Mouse (Mus musculus) kidney, embryonic 16.5 days (tissue): ENCODE results near the gene Crybg1. TPM values are rescaled to one million over a fixed set of nuclear protein-coding genes. Genes with fewer than 3 reads are reported as not detected.

Source experiments
- ATAC-seq: fragments of 200-750 bp; cut with Nextera tagmentation; 2 replicates; pipeline ENCODE4 v1.8.0; 2017; ENCODE audit warnings: moderate TSS enrichment; ENCODE audit not compliant: low FRiP score, low TSS enrichment
- H3K27ac ChIP-seq: fragments of 300-500 bp; sonication (generic); 2 replicates; pipeline ENCODE4 v1.5.1; 2014; ENCODE audit warnings: low read length
- H3K27me3 ChIP-seq: fragments of 300-500 bp; sonication (generic); 2 replicates; pipeline ENCODE4 v1.6.1; 2014; ENCODE audit warnings: low read length, control low read depth, mixed read lengths; ENCODE audit not compliant: insufficient read depth
- H3K36me3 ChIP-seq: fragments of 300-500 bp; sonication (generic); 2 replicates; pipeline ENCODE4 v1.6.1; 2014; ENCODE audit warnings: low read length, control low read depth, mixed read lengths; ENCODE audit not compliant: insufficient read depth
- H3K4me1 ChIP-seq: fragments of 300-500 bp; sonication (generic); 2 replicates; pipeline ENCODE4 v1.6.1; 2014; ENCODE audit warnings: low read length, control low read depth, mixed read lengths; ENCODE audit not compliant: insufficient read depth
- H3K4me2 ChIP-seq: fragments of 300-500 bp; sonication (generic); replicated peaks from 2 replicates; pipeline ENCODE4 v1.6.1; 2014; ENCODE audit warnings: low read depth, low read length
- H3K4me3 ChIP-seq: fragments of 300-500 bp; sonication (generic); 2 replicates; pipeline ENCODE4 v1.5.1; 2014; ENCODE audit warnings: mild to moderate bottlenecking, low read length
- H3K9ac ChIP-seq: fragments of 300-500 bp; sonication (generic); replicated peaks from 2 replicates; pipeline ENCODE4 v1.6.1; 2014; ENCODE audit warnings: low read length
- H3K9me3 ChIP-seq: fragments of 300-500 bp; sonication (generic); 2 replicates; pipeline ENCODE4 v1.6.1; 2016; ENCODE audit warnings: low read length, control low read depth
- WGBS: fragments of 180-500 bp; shearing (Covaris S2); extraction: QIAGEN DNeasy Blood & Tissue Kit; methylation state at CpG from one replicate; pipeline ENCODE4 v1.1.7; 2014; 5-methylcytosine and 5-hydroxymethylcytosine counted together
- polyA plus RNA-seq: library from polyadenylated mRNA; unstranded; fragments of >200 nt; fragmentation: Nextera tagmentation; extraction: Ambion mirVana; gene quantifications from 2 replicates; pipeline ENCODE4 v1.2.1, GENCODE M21; 2015

Crybg1 gene
- polyA plus RNA-seq, 1 experiment from 2014 or later, result 3.3 TPM

GRCm38 (mm10) chr10:44150501-44150900, 1.8 kb upstream of the Crybg1 start:
- peaks cover 10% of the 10 kb centered on the region; the same call in 1 of the 2 replicates for H3K4me1 ChIP-seq
- 93% methylated on average over 2 of the region's 2 CpGs for WGBS
- ATAC-seq, result no peak
- peaks cover 11% of the 10 kb centered on the region; the same call in 1 of the 2 replicates for H3K27me3 ChIP-seq
- no peak overlapping the region for H3K9ac ChIP-seq
- H3K4me3 ChIP-seq, result no peak overlapping the region
- H3K27ac ChIP-seq, result no peak overlapping the region
- H3K36me3 ChIP-seq, result no peaks in the 10 kb centered on the region
- H3K4me2 ChIP-seq, result no peak overlapping the region
- H3K9me3 ChIP-seq, result no peaks in the 10 kb centered on the region

- Histone ChIP-seq H3K9ac (no peak overlapping the region), H3K4me1 (peaks cover under 1% of the 10 kb centered on the region; the same call in 1 of the 2 replicates), H3K9me3 (no peaks in the 10 kb centered on the region), H3K27ac (no peak overlapping the region), H3K36me3 (no peaks in the 10 kb centered on the region), H3K4me3 (no peak overlapping the region), H3K4me2 (no peak overlapping the region), H3K27me3 (0 out of 2 replicates have a peak, but pooled peaks cover 4% of the 10 kb centered on the region)
- 54% methylated on average over 10 of the region's 10 CpGs for WGBS
- no peak for ATAC-seq
These were observed 5.3 kb downstream of the Crybg1 start for GRCm38 (mm10) chr10:44143401-44143800.

- Histone ChIP-seq H3K4me3 (no peak overlapping the region), H3K4me2 (no peak overlapping the region), H3K4me1 (no peaks in the 10 kb centered on the region), H3K9me3 (no peaks in the 10 kb centered on the region), H3K36me3 (no peaks in the 10 kb centered on the region), H3K27ac (no peak overlapping the region), H3K9ac (no peak overlapping the region), H3K27me3 (no peaks in the 10 kb centered on the region)
- no peak for ATAC-seq
- WGBS, result 82% methylated on average over 13 of the region's 13 CpGs
These were observed 10.4 kb downstream of the Crybg1 start for GRCm38 (mm10) chr10:44138137-44138855.

DNA sequence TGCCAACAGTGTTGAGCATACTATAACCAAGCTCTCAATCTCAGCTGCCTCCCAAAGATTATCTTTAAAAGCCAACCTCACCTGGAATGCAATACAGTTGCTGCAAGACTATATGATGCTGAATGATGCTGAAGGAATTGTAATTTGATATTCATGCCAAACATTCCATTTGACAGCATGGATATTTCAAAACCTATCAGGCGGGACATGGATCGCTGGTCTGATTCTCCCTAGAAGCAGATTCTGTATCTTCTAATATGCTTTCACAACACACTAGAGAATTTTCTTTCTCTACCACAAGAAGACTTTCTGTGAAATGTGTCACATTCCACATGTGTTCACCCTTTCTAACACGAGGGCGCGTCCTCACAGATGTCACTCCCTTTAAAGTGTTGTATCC, 22.6 kb downstream of the Crybg1 start:
- Histone ChIP-seq H3K36me3 (no peaks in the 10 kb centered on the region), H3K4me3 (no peak overlapping the region), H3K9ac (no peak overlapping the region), H3K4me1 (no peaks in the 10 kb centered on the region), H3K9me3 (no peaks in the 10 kb centered on the region), H3K27me3 (no peaks in the 10 kb centered on the region), H3K27ac (no peak overlapping the region), H3K4me2 (no peak overlapping the region)
- ATAC-seq, result no peak
- 48% methylated on average over 5 of the region's 5 CpGs for WGBS

- H3K36me3 ChIP-seq, result no peaks in the 10 kb centered on the region
- 65% methylated on average over 6 of the region's 6 CpGs for WGBS
These were observed 24.2 kb downstream of the Crybg1 start for GRCm38 (mm10) chr10:44124400-44124933.

GRCm38 (mm10) chr10:44118616-44119015, 30.0 kb downstream of the Crybg1 start:
- Histone ChIP-seq H3K9ac (no peak overlapping the region), H3K36me3 (no peaks in the 10 kb centered on the region), H3K4me2 (no peak overlapping the region), H3K27me3 (no peaks in the 10 kb centered on the region), H3K9me3 (no peaks in the 10 kb centered on the region), H3K4me3 (no peak overlapping the region), H3K4me1 (0 out of 2 replicates have a peak, but pooled peaks cover 9% of the 10 kb centered on the region), H3K27ac (no peak overlapping the region)
- 32% methylated on average over 4 of the region's 4 CpGs for WGBS
- no peak for ATAC-seq

More at GRCm38 (mm10) chr10:44124400-44124933, 24.2 kb downstream of the Crybg1 start:
- H3K9me3 ChIP-seq, result no peaks in the 10 kb centered on the region
- no peak overlapping the region for H3K4me3 ChIP-seq
- ATAC-seq, result no peak
- no peak overlapping the region for H3K9ac ChIP-seq
- no peak overlapping the region for H3K27ac ChIP-seq
- H3K4me2 ChIP-seq, result no peak overlapping the region
- H3K4me1 ChIP-seq, result no peaks in the 10 kb centered on the region
- no peaks in the 10 kb centered on the region for H3K27me3 ChIP-seq

GRCm38 (mm10) chr10:44116796-44117195, 31.9 kb downstream of the Crybg1 start:
- Histone ChIP-seq H3K27me3 (no peaks in the 10 kb centered on the region), H3K9me3 (no peaks in the 10 kb centered on the region), H3K4me1 (peaks cover 18% of the 10 kb centered on the region; the same call in 1 of the 2 replicates), H3K4me3 (no peak overlapping the region), H3K9ac (no peak overlapping the region), H3K27ac (no peak overlapping the region), H3K36me3 (no peaks in the 10 kb centered on the region), H3K4me2 (no peak overlapping the region)
- no peak for ATAC-seq
- WGBS, result 91% methylated on average over 5 of the region's 5 CpGs

DNA sequence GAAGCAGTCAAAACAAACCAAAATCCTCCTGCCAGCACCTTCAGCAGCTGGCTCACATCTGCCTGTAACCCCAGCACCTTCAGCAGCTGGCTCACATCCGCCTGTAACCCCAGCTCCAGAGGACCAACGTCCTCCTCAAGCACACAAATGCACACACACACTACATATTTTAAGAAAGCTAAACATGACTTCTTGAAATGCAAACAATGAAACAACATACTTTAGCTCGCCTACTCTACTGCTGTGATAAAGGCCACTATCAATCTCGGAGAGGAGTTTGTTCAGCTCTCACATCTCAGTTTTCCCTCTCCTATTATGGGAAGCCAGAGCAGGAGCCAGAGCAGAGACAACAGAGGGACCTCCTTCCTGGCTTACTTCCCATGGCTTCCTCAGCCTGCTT, 34.0 kb downstream of the Crybg1 start:
- no peaks in the 10 kb centered on the region for H3K9me3 ChIP-seq
- no peak overlapping the region for H3K4me3 ChIP-seq
- no peaks in the 10 kb centered on the region for H3K36me3 ChIP-seq
- peak overlapping the region; percentile 29; the same call in 1 of the 2 replicates for H3K27ac ChIP-seq
- WGBS, result 21% methylated on average over 4 of the region's 4 CpGs
- H3K4me1 ChIP-seq, result peaks cover 18% of the 10 kb centered on the region; the same call in 1 of the 2 replicates
- 0 out of 2 replicates have a peak, but pooled peaks have one; percentile 43 for ATAC-seq
- H3K9ac ChIP-seq, result no peak overlapping the region
- H3K27me3 ChIP-seq, result no peaks in the 10 kb centered on the region
- no peak overlapping the region for H3K4me2 ChIP-seq

- H3K36me3 ChIP-seq, result no peaks in the 10 kb centered on the region
- H3K9ac ChIP-seq, result no peak overlapping the region
- H3K4me3 ChIP-seq, result no peak overlapping the region
- H3K9me3 ChIP-seq, result no peaks in the 10 kb centered on the region
- no peak overlapping the region for H3K4me2 ChIP-seq
- H3K27ac ChIP-seq, result peak overlapping the region; percentile 76
- no peaks in the 10 kb centered on the region for H3K27me3 ChIP-seq
- WGBS, result 58% methylated on average over 12 of the region's 12 CpGs
- ATAC-seq, result peak; percentile 52; the same call in 1 of the 2 replicates
- H3K4me1 ChIP-seq, result peaks cover 18% of the 10 kb centered on the region; the same call in 1 of the 2 replicates
These were observed 36.5 kb downstream of the Crybg1 start for GRCm38 (mm10) chr10:44112005-44112675.
